Mouse (Mus musculus) adrenal gland, adult 8-10 months (tissue): Measurements from ENCODE around the gene Ccdc184. TPM values are rescaled to one million over a fixed set of nuclear protein-coding genes. Genes with fewer than 3 reads are reported as not detected.

Experiments used
- DNase-seq: peaks from one replicate; pipeline ENCODE4 v3.0.0; 2022
- total RNA-seq, 4 experiments: library from RNA; stranded (reverse); gene quantifications; 2 replicates each; pipeline ENCODE4 v1.2.4; 2022

The Ccdc184 gene
- 1 to 10 TPM in 2 of 4 experiments, under 1 TPM in 2; 0.59 to 1.3 (median 1.0) TPM for total RNA-seq

DNA sequence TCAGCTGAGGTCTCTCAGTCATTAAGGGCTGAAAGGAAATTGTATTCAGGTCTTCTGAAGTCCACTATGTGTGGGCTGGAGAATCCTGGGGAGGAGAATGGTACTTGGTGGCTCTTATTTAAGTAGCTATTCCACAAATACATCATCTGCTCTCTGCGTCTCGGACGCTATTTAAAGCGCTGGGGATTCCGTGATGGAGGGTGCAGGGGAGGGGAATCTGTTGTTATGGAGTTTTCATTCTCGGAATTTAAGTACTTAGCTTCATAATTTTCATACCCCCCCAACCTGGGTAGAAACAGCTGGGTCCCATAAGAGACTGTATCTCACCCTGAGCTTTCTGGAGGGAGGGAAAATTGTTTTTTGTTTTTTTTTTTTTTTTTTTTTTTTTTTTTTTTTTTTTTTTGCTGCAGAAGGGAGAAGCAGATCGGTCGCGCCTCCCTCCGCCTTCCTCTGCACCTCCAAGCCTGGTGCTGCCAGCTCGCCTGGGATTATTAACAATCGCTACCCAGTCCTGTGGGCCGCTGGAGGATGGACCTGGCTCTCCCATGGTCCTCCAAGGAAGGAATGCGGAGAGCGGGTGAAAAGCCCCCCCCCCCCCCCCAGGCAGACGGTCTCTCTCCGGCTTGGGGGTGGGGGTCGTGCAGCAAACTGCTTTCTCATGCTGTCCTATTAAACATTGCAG is at the start of gene Ccdc184:
Gene Ccdc184 (plus strand): TSS at position 196 of the 682 bp plus-strand sequence.
- DNase-seq = no peak

DNA sequence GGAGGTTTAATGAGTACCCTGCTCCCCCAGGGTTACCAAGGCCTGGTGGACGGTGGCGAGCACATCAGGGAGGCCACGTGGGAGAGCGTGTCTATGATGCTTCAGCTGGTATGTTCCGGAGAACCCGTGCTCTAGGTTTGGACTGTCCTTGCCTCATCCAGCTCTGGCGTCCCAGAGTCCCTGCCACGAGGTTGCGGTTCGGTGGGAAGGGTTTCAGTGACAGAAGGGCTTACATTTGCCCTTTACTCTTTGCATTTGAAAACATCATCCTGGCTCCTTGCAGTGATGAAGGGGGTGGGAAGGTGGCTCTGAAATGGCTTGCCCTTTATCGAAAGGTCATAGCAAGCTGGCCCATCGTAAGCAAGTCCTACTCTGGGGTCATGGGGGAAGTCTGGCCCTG is 47.6 kb upstream of the Ccdc184 start:
- no peak for DNase-seq

DNA sequence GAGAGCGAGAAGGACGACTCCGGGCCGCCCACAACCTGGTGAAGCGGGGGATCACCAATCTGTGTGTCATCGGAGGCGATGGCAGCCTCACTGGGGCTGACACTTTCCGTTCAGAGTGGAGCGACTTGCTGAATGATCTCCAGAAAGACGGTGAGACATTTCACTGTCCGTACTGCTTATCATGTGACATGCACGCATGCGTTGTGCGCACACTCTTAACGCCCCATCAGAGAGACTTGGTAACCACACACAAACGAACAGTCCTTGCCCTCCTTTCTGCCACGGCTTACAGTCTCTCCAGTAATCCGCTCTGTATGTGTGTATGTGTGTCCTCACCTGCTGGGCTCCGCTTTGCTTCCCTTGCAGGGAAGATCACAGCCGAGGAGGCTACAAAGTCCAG is 46.1 kb upstream of the Ccdc184 start:
- no peak for DNase-seq

DNA sequence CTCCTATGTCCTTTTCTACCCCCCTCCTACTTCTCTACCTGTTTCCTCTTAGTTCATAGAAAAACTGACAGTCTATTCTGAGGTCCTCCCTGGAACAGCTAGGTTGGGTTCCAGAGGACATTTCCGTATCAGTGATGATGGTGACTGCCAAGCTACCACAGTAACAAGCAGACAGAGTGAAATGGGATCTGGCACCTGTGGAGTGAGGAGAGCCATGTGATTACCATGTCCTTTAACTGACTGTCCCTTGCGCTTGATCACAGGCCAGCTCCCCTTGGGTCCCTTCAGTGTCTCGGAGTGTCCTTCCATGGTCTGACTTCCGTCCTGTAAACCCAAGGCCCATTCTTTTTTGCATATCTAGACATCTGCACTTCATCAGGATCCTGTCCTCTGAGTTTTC is 36.0 kb upstream of the Ccdc184 start:
- DNase-seq = no peak

DNA sequence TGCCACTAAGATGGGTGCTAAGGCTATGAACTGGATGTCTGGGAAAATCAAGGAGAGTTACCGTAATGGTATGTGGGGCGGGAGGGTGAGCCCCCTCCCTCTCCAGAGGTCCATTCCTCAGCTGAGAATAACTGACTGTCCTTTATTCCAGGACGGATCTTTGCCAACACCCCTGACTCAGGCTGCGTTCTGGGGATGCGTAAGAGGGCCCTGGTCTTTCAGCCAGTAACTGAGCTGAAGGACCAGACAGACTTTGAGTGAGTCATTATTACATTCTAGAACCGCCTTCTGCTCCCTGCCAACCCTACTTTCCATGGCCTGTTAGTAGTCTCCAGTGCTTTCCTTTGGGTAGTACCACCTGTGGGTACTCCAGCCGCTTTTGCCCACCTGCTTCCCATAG is 35.5 kb upstream of the Ccdc184 start:
- no peak for DNase-seq

DNA sequence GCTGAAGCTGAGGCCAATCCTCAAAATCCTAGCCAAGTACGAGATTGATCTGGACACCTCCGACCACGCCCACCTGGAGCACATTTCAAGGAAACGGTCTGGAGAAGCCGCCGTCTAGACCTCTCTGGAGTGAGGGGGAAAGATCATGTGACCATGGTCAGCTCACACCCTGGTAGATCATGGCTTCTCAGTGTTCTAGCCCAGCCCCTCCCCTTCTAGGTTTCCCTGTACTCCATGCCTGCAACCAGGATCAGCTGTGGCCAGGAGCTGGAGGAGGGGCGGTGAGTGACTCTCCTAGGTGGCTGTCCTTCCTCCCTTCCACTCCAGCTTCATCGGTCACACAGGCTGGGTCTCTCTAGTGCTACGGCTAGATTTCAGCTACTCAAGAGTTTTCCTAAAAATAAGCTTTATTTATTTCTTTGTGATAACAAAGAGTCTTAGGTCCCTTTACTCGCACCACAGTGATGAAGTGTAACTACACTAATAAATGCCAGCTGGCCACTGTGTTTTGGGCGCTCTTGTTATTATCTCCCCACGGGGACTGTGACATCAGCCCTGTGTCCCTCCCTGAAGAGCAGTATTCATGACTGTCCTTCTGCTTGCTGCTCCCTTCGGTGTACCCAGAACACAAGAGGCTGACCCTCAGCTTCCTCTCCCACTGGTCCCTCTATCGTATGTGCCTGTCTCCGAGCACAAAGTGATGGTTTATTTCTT is 34.9 kb upstream of the Ccdc184 start:
- DNase-seq = no peak

DNA sequence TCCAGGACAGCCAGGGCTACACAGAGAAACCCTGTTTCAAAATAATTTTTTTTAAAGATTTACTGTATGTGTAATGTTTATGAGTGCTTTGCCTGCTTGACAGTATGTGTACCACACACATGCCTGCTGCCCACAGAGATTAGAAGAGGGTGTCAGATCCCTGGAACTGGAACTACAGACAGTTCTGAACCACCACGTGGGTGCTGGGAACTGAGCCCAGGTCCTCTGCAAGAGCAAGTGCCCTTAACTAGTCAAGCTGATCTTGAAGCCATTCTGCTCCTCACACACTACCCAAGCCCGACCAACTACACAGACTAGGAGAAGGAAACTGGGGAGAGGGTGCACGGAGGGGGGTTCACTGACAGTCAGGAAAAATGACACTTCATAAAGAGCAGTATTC is 33.5 kb upstream of the Ccdc184 start:
- DNase-seq = no peak

DNA sequence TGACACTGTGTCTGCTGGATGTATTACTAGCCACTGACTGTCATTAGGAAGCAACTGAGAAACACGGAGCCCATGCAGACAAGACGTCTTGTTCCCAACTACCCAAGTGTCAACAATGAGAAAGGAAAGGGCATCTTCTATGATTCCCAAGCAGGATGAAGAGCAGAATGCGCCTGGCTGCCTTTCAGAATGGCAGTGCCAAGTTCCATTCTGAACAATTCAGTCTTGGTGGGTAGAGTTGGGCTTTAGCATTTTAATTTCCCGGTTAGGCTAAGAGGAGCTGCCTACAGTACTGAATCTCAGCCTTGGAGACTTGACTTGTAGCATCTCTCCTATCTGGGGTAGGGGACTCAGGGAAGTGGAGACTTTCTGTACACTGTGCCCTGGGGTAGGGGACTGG is 32.9 kb upstream of the Ccdc184 start:
- DNase-seq = no peak

DNA sequence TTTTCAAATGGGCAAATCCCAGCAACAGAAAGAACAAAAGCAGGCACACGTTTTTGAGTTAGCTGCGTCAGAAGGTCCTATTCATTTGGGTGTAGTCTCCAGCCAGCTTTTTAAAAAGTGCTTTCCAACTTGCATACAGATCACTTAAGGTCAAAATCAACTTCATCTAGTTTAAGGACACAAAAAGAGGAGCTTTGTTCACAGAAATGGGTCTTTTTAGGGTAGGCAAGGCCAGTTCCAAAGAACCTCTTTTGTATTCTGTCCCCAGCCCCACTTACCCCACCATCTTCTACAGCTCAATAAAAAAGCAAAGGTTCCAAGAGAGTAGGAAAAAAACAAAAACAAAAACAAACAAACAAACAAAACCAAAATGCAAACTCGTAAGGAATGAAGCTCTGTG is 32.3 kb upstream of the Ccdc184 start:
- no peak for DNase-seq

DNA sequence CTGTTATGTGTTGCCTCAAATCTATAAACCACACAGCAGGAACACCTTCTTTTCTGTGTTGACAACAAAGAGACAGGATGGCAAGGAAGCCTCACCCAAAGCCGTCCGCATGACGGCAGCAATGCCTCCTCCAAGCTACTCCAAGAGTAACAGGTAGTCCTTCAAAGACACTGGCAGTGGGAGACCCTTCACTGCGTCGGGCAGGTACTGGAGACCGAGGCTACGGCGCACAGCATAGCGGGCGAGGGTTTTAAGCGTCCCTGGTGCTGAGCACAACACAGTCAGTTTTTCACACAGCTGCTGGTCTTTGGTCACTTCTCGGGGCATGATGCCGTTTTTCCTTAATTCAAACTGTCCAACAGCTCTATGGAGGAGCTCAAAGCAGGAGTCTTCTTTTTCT is 31.3 kb upstream of the Ccdc184 start:
- no peak for DNase-seq

DNA sequence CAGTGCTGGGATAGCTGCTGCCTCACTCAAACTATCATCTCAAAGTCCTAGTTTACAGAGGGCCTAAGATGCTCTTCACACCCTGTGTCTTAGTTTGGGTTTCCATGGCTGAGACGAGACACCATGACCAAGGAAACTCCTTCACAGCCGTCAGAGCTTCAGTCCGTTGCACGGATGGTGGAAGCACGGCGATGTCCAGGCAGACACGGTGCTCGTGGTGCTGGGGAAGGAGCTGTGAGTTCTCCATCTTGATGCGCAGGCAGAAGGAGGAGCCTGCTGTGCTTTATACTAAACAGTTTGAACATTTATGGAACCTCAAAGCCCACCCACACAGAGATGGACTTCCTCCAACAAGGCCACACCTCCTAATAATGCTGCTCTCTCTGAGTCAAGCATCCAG is 30.1 kb upstream of the Ccdc184 start:
- no peak for DNase-seq

DNA sequence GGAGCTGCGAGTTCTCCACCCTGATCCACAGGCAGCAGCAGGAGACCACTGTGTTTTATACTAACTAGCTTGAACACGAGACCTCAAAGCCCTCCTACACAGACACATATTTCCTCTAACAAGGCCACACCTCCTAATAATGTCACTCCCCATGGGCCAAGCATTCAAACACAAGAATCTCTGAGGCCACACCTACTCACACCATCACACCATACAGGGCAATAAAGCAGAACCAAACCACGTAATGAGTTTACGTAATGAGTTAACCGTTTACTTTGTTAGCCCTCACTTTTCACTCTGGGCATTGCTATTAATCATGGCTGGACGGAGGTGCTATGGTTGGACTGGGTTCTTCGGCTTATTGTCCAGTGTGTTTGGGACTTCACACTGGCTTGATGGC is 27.2 kb upstream of the Ccdc184 start:
- no peak for DNase-seq

DNA sequence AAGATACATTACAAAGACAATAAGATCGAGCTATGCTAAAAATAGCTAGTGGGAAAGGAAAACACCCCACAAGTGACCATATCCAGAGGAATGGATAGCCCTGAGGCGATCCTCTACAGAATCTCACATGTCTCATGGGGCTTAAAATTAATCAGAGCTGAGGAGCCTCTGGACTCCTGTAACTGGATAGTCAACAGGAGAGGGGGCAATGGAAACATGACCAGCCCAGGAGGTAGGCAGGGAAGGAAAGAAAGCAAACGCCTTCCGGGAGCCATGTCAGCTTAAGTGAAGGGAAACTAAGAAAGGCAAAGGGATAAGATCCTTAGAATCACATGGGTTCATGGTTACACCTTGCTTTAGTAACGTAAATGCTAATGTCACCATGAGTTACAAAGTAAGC is 26.1 kb upstream of the Ccdc184 start:
- no peak for DNase-seq

DNA sequence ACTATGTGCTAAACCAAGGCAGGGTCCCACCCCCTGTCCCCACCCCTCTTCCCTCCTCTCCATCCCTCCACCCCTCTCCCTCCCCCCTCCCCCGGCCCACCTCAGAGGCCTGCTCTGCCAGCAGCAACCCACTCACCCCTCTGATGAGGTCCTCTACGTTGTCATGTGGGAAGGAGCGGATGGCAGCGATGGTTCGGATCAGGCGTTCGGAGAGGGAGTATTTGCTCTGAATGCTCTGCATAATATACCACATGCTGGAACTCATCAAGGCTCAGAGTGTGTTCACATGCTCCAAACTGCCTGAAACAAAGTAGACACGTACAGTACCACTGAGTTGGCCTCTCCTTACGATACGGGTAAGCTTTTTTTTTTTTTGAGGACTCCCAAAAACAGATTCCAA is 24.4 kb upstream of the Ccdc184 start:
- DNase-seq = no peak

DNA sequence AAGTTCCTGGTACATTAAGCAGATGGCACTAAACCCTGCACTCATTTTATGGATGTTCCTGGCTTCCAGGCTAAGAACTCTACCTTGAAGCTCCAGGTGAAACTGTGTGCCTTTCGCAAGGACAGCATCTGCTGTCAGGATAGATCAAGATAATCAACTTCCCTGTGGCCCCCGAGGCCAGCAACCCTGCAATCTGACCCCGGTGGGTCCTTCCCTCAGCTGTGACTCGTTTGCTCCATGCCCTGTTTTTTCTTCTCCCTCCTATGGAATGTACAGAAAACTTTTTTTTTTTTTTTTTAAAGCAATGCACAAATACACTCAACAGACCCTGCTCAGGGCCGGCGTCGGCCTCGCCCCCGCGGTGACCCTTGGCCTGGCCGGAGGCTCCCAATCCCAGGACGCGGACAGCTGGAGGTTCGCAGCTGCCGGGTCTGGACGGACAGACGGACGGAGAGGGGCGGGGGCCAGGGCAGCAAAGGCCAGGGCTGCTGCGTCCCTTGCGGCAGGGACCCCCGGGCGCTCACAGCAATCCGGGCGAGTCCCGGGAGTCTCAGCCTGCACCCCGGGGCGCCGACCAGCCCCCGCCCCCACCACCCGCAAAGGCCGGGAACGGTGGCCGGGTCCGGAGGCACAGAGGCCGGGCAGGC is 22.0 kb upstream of the Ccdc184 start:
- peak; percentile 14 for DNase-seq

DNA sequence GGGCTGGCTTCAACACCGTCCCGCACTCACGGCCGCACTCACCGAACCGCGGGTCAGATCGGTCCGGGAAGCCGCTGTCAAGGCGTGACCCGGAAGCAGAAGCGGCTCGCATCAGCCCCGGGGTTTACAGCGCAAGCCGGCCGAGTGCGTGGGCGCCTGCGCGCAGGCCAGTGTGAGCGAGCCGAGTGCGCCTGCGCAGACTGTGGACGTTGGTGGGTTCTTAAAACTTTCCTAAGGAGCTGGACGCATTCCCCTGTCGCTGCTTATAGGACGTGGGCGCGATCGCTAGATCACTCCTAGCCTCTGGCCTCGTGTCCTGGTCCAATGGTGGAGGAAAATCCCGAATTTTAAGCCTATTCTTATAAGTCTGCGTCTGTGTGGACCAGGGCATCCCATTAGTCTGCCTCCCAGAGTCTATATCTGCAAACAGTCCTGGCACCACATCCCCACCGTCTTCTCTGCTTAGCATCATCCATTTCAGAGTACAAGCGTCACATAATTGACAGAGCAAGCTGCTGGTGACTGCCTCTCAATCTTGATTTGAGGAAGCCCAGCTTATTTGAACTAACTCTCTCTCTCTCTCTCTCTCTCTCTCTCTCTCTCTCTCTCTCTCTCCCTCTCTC is 21.3 kb upstream of the Ccdc184 start:
- DNase-seq = peak; percentile 91

DNA sequence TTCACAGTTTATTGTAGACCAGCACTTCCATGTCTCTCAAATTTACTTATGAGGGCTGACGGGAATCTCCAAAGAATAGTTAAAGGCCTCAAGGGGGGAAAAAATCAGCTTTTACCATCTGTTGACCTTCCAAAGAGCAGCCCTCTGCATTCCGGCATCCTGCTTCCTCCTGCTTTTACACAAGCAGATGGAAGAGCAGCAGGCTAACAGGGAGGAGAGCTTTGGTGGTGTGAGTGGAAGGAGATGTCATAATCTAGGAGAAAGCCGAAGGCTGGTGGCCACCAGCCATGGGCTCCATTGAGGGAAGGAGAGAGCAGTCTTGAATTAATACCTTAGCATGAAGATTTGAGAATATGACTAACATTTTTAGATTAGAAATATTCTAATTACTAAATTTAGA is 18.6 kb upstream of the Ccdc184 start:
- DNase-seq = no peak

DNA sequence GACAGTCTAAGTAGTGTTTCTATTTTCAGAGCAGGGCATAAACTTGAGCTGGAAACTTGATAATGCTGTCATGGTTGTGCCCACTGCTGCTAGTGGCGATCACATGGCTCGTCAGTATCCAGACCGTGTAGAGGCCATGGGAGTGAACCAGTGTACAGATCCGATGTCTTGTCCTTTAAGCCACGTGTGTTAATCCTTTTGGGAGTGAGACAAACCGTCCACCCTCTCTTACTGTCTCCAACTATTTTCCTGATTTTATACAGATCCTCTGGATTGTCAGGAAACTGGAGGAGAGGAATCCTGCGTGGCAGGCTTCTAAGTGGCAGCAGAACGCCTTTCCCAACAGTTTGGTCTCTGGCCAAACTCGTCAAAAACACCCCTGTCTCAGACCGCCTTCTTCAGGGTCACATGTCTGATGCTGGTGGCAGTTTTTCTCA is 17.8 kb upstream of the Ccdc184 start:
- no peak for DNase-seq

DNA sequence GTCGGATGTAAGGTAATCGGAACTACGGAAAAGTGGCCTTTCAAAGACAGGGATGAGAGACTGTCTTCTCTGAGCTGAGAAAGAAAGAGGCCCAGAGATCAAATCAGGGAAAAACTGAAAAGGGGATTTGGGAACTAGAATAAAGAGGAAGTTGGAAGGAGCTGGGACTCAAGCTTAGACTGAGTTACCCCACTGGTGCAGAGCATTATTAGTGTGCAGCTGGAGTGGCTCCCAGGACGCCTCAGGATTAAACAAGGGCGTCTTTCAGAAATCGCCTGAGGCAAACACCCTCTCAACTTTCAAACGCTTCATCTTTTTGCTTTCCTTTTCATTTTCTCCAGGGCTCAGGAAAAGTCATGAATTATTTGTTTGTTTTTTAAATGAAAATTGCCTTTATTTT is 14.0 kb upstream of the Ccdc184 start:
- DNase-seq = no peak

DNA sequence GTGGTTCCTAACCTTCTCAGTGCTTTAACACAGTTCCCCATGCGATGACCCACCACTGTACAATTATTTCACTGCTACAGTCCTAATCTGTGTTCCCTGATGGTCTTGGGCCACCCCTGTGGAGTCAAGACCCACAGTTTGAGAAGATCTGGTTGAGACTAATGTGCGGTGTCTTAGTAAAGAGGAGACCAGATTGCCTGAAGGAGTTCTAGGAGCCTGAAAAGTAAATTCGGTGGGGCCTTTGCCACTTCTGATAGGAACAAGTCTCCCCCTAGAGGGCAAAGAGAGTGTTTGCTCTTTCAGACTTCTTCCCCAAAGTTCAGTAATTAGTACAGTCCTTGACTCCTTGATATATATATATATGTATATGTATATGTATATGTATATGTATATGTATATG is 13.3 kb upstream of the Ccdc184 start:
- DNase-seq = no peak

DNA sequence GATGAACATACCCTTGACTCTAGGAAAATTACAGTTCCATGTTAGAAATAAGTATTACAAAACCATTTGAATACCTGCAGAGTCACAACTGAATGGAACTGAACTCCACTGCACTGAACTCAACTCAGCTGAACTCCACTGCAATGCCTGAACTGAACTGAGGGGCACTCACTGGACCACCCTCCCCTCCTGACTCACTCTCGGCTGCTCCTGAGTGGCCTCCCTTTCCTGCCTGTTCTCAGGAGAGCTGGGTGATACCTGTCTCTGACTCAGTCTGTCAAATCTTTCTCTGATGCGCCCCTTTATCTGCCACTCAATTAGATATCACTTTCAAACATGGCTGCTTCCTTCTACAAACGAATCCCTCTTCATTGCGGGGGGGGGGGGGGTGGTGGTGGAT is 12.8 kb upstream of the Ccdc184 start:
- DNase-seq = no peak

DNA sequence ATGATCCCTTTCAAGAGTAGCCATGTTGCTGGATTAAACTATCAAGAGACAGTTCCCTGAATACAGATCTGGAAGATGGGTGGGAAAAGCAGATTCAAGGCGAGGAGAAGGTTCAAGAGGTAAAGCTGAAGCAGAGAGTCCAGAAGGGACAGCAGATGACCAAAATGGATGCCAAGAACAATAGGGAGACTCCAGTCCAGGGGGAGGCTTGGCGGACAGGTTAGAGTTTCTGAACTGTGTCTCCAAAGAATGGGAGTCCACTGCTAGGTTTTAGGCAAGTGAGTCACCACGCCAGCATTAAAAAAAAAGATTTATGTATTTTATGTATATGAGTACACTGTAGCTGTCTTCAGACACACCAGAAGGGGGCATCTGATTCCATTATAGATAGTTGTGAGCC is 12.3 kb upstream of the Ccdc184 start:
- DNase-seq = no peak

DNA sequence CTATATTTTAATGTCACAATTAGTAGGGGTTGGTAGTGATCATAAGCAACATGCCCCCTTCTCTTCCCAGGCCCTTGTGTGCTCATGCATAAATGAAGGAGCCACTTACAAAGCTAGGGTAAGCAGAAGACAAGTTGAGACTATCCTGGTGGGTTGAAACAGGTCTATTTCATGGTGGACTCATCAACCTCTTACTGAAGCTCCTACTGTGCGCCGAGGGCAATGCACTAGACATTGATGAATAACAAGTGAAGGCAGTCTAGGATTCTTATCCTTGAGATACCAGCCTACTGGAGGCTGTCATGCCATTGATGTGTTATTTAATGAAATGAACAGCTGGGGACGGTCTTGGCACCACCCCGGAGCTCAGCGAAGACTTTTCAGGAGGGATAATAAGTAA is 11.7 kb upstream of the Ccdc184 start:
- DNase-seq = no peak

DNA sequence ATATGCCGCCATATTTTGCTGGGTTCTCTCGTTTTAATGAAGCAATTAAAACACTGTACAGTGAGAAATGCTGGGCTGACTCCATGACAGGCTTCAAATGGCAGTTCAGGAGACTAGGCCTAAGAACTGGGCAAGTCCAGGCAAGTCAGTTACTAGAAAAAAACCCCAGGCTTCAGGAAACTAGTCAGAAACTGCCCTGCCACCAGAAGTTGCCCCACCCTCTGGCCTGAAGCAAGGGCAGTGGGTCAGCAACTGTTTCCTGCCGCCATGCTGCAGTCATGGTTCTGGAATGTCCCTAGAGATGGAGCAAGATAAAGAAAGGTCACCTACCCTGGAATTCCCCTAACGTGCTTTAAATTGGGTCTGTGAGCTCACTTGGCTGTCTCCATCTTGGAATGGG is 11.0 kb upstream of the Ccdc184 start:
- DNase-seq = no peak
